ENCODE assay signal across 26 mouse cellular contexts in genomic region chr7:15918371-15918770, GRCm38 (mm10). TPM values are rescaled to one million over a fixed set of nuclear protein-coding genes. Genes with fewer than 3 reads are reported as not detected.
A peak's percentile ranks its signal among the peaks of the same experiment; 100 is the strongest.
DNase-seq lines count a peak whose midpoint lies in the region; TF ChIP-seq lines count a peak whose summit lies in the region.
"Had no signal": no experiment of that assay in that cellular context is flagged by ENCODE, and none has a peak within 500 bp of the region (broad histone marks: within the 10 kb centered on the region; RNA-seq: fewer than 3 reads in every experiment).

No protein-coding gene starts in this region.

- TF ChIP-seq CTCF in kidney, adult 2 months (conservative IDR thresholded peaks at IDR 0.05; ENCODE audit: insufficient read depth, insufficient read length, low read depth, low read length), result no peak

- H3K27ac ChIP-seq in kidney, adult 2 months (ENCODE audit: insufficient read depth, low read depth, low read length), result no peak overlapping the region
- H3K27ac ChIP-seq: embryonic facial prominence, embryonic 15.5 days; forebrain, embryonic 10.5 days; heart, adult 2 months; hindbrain, embryonic 10.5 days; hindbrain, embryonic 14.5 days; intestine, embryonic 15.5 days had no signal

- H3K27me3 ChIP-seq in kidney, adult 2 months (replicated peaks; ENCODE audit: control insufficient read depth, insufficient read depth, low read length), result no peaks in the 10 kb centered on the region
- H3K27me3 ChIP-seq: embryonic facial prominence, embryonic 15.5 days; heart, embryonic 12.5 days; intestine, embryonic 15.5 days had no signal

- no peaks in the 10 kb centered on the region for H3K36me3 ChIP-seq in kidney, adult 2 months (ENCODE audit: control insufficient read depth, insufficient read depth, low read length)

- H3K4me3 ChIP-seq in kidney, adult 2 months (ENCODE audit: insufficient read depth, low read depth, low read length), result no peak overlapping the region
- H3K4me3 ChIP-seq: embryonic facial prominence, embryonic 15.5 days; erythroblast, embryonic 14.5 days; forebrain, embryonic 10.5 days; heart, adult 2 months; heart, embryonic 12.5 days; hindbrain, embryonic 10.5 days; intestine, embryonic 15.5 days had no signal

- peaks cover 4% of the 10 kb centered on the region; the same call in 1 of the 2 replicates for H3K4me1 ChIP-seq in kidney, adult 2 months (ENCODE audit: control insufficient read depth, insufficient read depth, low read length)

- no peak for TF ChIP-seq POLR2A in kidney, adult 2 months (IDR thresholded peaks at IDR 0.05; ENCODE audit: low read depth, low read length)

- DNase-seq in adrenal gland, adult 2 months, result peak; percentile 36
- DNase-seq in adrenal gland, postnatal 4 days (ENCODE audit: low spot score in 2 of 2), result no peak
- DNase-seq in cerebellum, postnatal 10 days, result peak; percentile 51 to 55
- DNase-seq in cerebellum, adult 8-10 months, result no peak
- peak; percentile 39 for DNase-seq in kidney, adult 2 months
- no peak for DNase-seq in kidney, postnatal 14 days
- DNase-seq in adipocyte (ENCODE audit: low spot score), result peak; percentile 31
- DNase-seq: B cell, adult 2 months; cerebellum, adult 11-12 months; cerebellum, adult 9-11 months; heart, adult 2 months had no signal

RNA-seq across cellular contexts. Expression of gene Selenow, which starts 3.8 kb away (rescaled TPM):
- total RNA-seq in adrenal gland, adult 2 months (2021), result 100 to 1,000 TPM; 158 to 238 TPM
- 223 and 233 TPM in 2 replicates for polyA plus RNA-seq in adrenal gland, adult 2 months (2012; rRNA removed)
- total RNA-seq in adrenal gland, postnatal 4 days (2021), result 100 to 1,000 TPM; 186 to 204 TPM
- polyA plus RNA-seq in kidney, adult 2 months (2012; rRNA removed), result 236 and 288 TPM in 2 replicates

RNA-seq across cellular contexts. Expression of gene Nop53, which starts 27.5 kb away (rescaled TPM):
- 100 to 1,000 TPM; 169 to 171 TPM for total RNA-seq in adrenal gland, adult 2 months (2021)
- polyA plus RNA-seq in adrenal gland, adult 2 months (2012; rRNA removed), result 64.4 and 69.9 TPM in 2 replicates
- total RNA-seq in adrenal gland, postnatal 4 days (2021), result 100 to 1,000 TPM; 238 to 243 TPM
- polyA plus RNA-seq in kidney, adult 2 months (2012; rRNA removed), result 87.9 and 88.9 TPM in 2 replicates

RNA-seq across cellular contexts. Expression of gene Crxos, which starts 36.0 kb away (rescaled TPM):
- total RNA-seq in adrenal gland, adult 2 months (2021), result not detected
- polyA plus RNA-seq in adrenal gland, adult 2 months (2012; rRNA removed), result 0.04 TPM in 2 replicates
- under 1 TPM; 0.54 to 0.81 TPM for total RNA-seq in adrenal gland, postnatal 4 days (2021)
- polyA plus RNA-seq in kidney, adult 2 months (2012; rRNA removed), result not detected in 2 replicates
- total RNA-seq: gastrocnemius, adult 8-10 months; gastrocnemius, postnatal 4 days; heart, adult 2 months; heart, postnatal 25 days had no signal
- polyA plus RNA-seq: embryonic facial prominence, embryonic 11.5 days; embryonic facial prominence, embryonic 15.5 days; forebrain, embryonic 10.5 days; forebrain, embryonic 14.5 days; G1E; heart, adult 2 months; heart, embryonic 12.5 days; heart, embryonic 16.5 days; hindbrain, embryonic 10.5 days; intestine, embryonic 15.5 days had no signal

RNA-seq across cellular contexts. Expression of gene Crx, which starts 38.6 kb away (rescaled TPM):
- not detected for total RNA-seq in adrenal gland, adult 2 months (2021)
- not detected in 2 replicates for polyA plus RNA-seq in adrenal gland, adult 2 months (2012; rRNA removed)
- total RNA-seq in adrenal gland, postnatal 4 days (2021), result not detected
- not detected in 2 replicates for polyA plus RNA-seq in kidney, adult 2 months (2012; rRNA removed)
- total RNA-seq: gastrocnemius, adult 8-10 months; gastrocnemius, postnatal 4 days; heart, adult 2 months; heart, postnatal 25 days had no signal
- polyA plus RNA-seq: CD4-positive, CD25-positive, alpha-beta regulatory T cell, adult 4 months; erythroblast, embryonic 14.5 days; G1E; heart, adult 2 months; heart, embryonic 12.5 days; heart, embryonic 16.5 days; hindbrain, embryonic 10.5 days; hindbrain, embryonic 14.5 days; intestine, embryonic 15.5 days had no signal

RNA-seq across cellular contexts. Expression of gene Ehd2, which starts 49.0 kb away (rescaled TPM):
- total RNA-seq in adrenal gland, adult 2 months (2021), result 10 to 100 TPM; 40.2 to 87.6 TPM
- 70.9 and 89.0 TPM in 2 replicates for polyA plus RNA-seq in adrenal gland, adult 2 months (2012; rRNA removed)
- total RNA-seq in adrenal gland, postnatal 4 days (2021), result 10 to 100 TPM; 71.9 to 77.5 TPM
- 30.2 and 33.7 TPM in 2 replicates for polyA plus RNA-seq in kidney, adult 2 months (2012; rRNA removed)

Comparison
In these comparisons a context has a peak if more than half of its experiments do, and no peak if none do; other contexts are left out.
1. DNase-seq: peak in adrenal gland, adult 2 months (single experiment), cerebellum, postnatal 10 days (2 of 2), kidney, adult 2 months (single experiment) and adipocyte (single experiment); none in adrenal gland, postnatal 4 days (0 of 2), cerebellum, adult 8-10 months (single experiment) and kidney, postnatal 14 days (single experiment).